Mouse (Mus musculus) ES-E14 (cell line): Measurements from ENCODE around the gene Olfr527.

Experiments used
- CHD2 ChIP-seq: IDR thresholded peaks from 2 replicates; pipeline ENCODE4 v1.6.1; 2014; ENCODE audit warnings: mild to moderate bottlenecking, low read depth, low read length, inconsistent platforms
- HCFC1 ChIP-seq: IDR thresholded peaks from 2 replicates; pipeline ENCODE4 v1.6.1; 2012; ENCODE audit warnings: low read length, inconsistent platforms, borderline replicate concordance; ENCODE audit not compliant: insufficient read depth
- ZC3H11A ChIP-seq: IDR thresholded peaks from 2 replicates; pipeline ENCODE4 v1.6.1; 2012; ENCODE audit warnings: low read depth, mild to moderate bottlenecking, inconsistent platforms, low read length, borderline replicate concordance

GRCm38 (mm10) chr7:140361571-140361970 is 27.8 kb downstream of the Olfr527 start, which contains the start of gene Olfr60:
- no peak for TF ChIP-seq ZC3H11A
- no peak for TF ChIP-seq CHD2
- no peak for TF ChIP-seq HCFC1
